Mouse (Mus musculus) cortical plate, adult 2 months (tissue): ENCODE measurements at regions not wholly inside any gene's neighbourhood (a gene's known extent, or its start where the extent isn't known, plus 50 kb on each side); places are given as distances from the start of the nearest gene placed in this dataset.

Experiments used
- H3K27ac ChIP-seq: fragments of 200-500 bp; 2 replicates; pipeline ENCODE4 v1.5.1; 2012; ENCODE audit warnings: low read length, control low read depth, inconsistent platforms; ENCODE audit not compliant: insufficient read depth
- H3K4me1 ChIP-seq: fragments of 200-500 bp; 2 replicates; pipeline ENCODE4 v1.6.1; 2011; ENCODE audit warnings: low read length; ENCODE audit not compliant: control insufficient read depth, insufficient read depth
- H3K4me3 ChIP-seq: fragments of 200-500 bp; 2 replicates; pipeline ENCODE4 v1.5.1; 2011; ENCODE audit warnings: mild to moderate bottlenecking, low read length, control low read depth; ENCODE audit not compliant: insufficient read depth
- CTCF ChIP-seq: fragments of 200-500 bp; IDR thresholded peaks from 2 replicates; pipeline ENCODE4 v1.5.1; 2011; ENCODE audit warnings: mild to moderate bottlenecking, control low read depth, low read length; ENCODE audit not compliant: insufficient read depth; ENCODE audit errors: extremely low read depth
- POLR2A ChIP-seq: fragments of 200-500 bp; IDR thresholded peaks from 2 replicates; pipeline ENCODE4 v1.6.1; 2011; ENCODE audit warnings: mild to moderate bottlenecking, low read length, control low read depth; ENCODE audit not compliant: insufficient read depth; ENCODE audit errors: extremely low read depth

DNA sequence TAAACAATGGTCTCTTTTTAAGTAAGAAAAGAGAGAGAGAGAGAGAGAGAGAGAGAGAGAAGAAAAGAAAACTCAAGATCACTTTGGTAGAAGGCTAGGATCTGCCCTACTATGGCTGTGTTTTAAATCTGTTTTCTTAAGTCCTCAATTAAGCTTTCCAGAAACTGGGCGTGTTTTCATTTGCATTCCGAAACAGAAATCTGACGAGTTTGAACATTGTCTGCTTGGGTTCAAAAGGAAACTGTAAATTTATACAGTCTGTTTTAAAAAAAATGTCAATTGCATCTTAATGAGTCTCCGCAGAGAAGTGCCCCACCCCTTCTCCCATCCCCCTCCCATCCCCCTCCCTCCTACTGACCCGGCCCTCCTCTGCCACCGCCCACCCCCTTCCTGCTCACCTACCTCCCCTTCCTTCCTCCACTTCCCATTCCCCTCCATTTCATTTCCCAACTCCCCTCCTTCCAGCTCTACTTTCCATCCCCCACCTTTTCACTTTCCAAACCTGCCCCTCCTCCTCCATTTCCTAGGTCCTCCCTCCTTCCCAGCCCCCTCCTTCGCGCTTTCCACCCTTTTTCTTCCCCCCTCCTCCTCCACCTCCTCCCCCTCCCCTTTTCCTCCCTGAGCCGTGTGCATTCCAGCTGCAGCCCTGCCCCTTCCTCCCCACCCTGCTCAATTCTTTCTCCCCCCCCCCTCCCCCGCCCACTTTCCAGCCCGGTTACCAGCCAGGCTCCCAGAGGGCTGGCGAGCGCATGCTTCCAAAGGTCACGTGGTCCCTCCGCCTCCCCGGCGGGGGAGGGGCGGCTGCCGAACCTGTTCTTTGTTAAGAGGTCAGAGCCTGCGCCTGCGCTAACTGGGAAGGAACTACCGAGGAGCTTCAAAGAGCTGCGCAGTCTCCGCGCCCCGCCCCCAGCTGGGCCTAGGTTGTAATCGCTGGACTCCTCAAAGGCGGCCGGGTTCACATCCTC is 77.7 kb upstream of the Tbl1x start:
- TF ChIP-seq CTCF: no peak
- TF ChIP-seq POLR2A: no peak
- peak overlapping the region; percentile 51 for H3K4me3 ChIP-seq
- H3K4me1 ChIP-seq: peaks cover 2% of the 10 kb centered on the region; the same call in 1 of the 2 replicates
- H3K27ac ChIP-seq: peak overlapping the region; percentile 92

- H3K4me1 ChIP-seq: peaks cover 2% of the 10 kb centered on the region; the same call in 1 of the 2 replicates
- peak overlapping the region; percentile 51; the same call in 1 of the 2 replicates for H3K4me3 ChIP-seq
- peak overlapping the region; percentile 92 for H3K27ac ChIP-seq
- TF ChIP-seq POLR2A (no peak), CTCF (no peak)
Observed at GRCm38 (mm10) chrX:77433811-77434192, 77.0 kb upstream of the Tbl1x start.

DNA sequence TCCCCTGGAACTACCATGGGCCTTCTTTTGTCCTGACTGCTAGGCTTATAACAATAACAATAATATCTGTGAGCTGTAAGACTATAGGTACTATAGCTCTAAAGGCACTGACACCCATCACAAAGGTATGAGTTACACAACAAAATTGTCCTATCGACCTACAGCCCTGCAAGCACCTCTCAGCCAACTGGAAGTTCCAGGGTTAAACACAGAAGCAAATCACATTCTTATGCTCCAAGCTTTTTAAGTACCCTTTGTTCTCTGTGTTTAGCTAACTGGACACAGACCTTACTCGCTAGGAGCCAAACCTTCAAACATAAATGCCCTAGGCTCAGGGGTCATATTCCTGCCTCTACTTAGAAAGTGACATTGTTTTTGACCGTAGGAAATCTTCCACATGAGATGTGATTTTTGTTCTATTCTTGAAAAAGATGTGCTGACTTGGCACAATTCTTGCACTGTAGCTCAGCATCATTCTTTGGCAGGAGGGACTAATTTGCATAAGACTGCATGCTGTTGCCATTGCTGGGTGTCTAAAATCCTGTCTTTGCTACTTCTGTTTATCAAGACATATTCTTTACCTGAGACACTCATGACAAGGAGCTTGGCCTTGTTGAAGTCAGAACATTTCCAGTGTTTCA is 66.8 kb upstream of the Tbl1x start:
- Histone ChIP-seq H3K4me1 (no peaks in the 10 kb centered on the region), H3K27ac (no peak overlapping the region), H3K4me3 (no peak overlapping the region)
- TF ChIP-seq POLR2A: no peak

- H3K27ac ChIP-seq: no peak overlapping the region
- no peaks in the 10 kb centered on the region for H3K4me1 ChIP-seq
- TF ChIP-seq CTCF (no peak), POLR2A (no peak)
- H3K4me3 ChIP-seq: no peak overlapping the region
Observed at GRCm38 (mm10) chrX:77446755-77447154, 64.1 kb upstream of the Tbl1x start.

GRCm38 (mm10) chrX:77451977-77452675 is 58.7 kb upstream of the Tbl1x start:
- H3K27ac ChIP-seq: peak overlapping the region; percentile 40; the same call in 1 of the 2 replicates
- TF ChIP-seq POLR2A (no peak), CTCF (no peak)
- no peak overlapping the region for H3K4me3 ChIP-seq
- no peaks in the 10 kb centered on the region for H3K4me1 ChIP-seq
